Mouse (Mus musculus) thymus, postnatal 0 days (tissue): Measurements from ENCODE around the gene Ccdc70. TPM values are rescaled to one million over a fixed set of nuclear protein-coding genes. Genes with fewer than 3 reads are reported as not detected.
"Not testable (repeated sequence)": the region's sequence is repeated elsewhere in the genome, so short reads cannot be mapped to it uniquely, and the experiment has no call there.

ENCODE experiments used
- DNase-seq: peaks from one replicate; pipeline ENCODE4 v3.0.0-alpha.2; 2015; ENCODE audit warnings: low spot score
- polyA plus RNA-seq: library from polyadenylated mRNA; unstranded; fragments of >200 nt; fragmentation: Nextera tagmentation; extraction: Ambion mirVana; gene quantifications from 2 replicates; pipeline ENCODE4 v1.2.1, GENCODE M21; 2015

Gene Ccdc70
- not detected in 2 replicates for polyA plus RNA-seq

DNA sequence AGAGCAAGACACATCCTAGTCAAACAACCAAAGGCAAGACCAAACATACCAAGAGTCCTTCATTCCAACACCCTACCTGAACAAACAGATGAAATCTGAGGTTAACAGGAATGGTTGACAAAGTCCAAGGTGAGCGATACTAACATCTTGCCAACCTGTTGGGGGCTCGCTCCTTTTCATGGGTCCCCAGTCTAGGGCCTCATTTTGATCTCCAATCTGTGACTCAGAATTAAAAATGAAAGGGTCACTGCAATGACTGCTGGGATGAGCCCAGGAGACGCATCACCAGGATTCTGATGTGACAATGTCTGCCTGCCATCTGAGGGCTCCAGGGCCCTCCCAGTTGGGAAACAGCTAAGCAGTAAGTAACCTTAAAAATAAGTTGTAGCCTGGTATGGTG is at the start of gene Ccdc70:
Ccdc70 (plus strand) TSS at position 301 of the 400 bp plus-strand sequence.
- DNase-seq: no peak

DNA sequence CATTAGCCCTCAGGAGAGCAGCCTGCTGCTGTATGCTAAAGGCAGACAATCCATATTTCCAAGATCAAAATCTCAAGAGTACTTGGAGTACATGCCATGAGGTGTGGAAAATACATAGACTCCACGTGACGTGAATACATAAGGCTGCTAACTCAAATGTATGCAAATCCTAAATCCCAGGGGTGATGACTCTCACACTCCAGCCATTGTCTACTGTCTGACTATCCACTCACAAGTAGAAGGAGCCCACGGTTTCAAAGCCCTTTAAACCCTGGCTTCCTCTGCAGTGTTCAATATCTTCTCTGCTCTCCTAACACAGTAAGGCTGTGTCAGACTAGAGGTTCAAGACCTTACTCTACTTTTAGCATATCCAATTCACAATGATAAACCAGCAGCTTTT is 38.8 kb upstream of the Ccdc70 start:
- not testable (repeated sequence) for DNase-seq

DNA sequence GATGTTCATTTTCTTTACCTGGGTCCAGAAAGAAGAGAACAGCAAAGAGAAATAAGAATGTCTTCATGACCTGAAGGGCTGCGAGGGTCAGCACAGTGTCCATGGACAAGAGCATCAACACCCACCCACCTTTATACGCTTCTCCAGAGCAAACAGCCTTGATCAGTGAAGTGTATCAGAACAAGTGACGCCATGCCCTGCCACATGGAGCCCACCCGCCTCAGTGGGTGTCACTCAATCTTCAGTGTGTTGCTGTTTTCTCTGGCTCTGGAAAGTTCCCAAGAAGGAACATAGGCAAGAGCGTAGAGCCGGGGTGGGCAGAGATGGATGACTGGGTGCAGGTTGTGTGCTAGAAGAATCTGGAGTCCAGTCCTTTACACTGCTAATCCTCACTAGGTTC is 37.0 kb upstream of the Ccdc70 start, which contains the start of gene Defb15:
Defb15 (minus strand) TSS at position 101 of the 400 bp plus-strand sequence.
- DNase-seq: no peak

DNA sequence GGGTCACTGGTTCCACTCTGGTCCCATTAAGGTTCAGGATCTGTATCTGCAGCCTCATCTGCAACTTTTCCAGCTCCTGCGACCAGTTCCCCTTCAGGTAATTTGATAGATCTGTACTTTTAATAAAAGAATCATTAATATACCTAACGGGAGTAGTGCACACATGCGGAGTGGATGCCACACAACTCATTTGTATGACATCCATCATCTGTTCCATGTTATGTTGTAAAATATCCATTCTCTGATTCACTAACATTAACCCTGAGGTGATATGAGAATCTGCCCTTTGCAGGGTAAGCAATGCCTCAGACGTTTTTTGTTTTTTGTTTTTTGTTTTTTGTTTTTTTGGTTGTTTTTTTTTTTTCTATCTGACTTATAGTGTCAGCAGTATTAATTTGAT is 31.5 kb upstream of the Ccdc70 start, which contains the start of gene Defb35:
Defb35 (plus strand) TSS at position 301 of the 400 bp plus-strand sequence.
- not testable (repeated sequence) for DNase-seq

DNA sequence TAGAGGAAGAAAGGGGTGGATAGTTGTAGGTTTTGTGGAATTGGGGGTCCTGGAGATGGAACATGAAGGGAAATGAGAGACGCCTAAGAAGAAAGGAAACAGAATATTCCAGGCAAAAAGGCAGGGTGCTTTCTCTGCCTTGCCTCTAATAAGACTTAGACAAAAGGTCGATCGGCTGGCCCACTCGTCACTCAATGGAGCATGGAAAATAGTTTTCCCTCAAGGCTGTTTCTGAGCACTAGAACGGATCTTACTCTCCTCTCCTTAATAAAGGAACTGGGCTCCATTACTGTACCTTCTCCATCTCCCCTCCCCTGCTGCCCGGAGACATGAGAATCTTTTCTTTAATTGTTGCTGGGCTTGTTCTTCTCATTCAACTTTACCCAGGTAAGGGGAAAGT is 23.1 kb upstream of the Ccdc70 start, which contains the start of gene Defb13:
Defb13 (plus strand) TSS at position 301 of the 400 bp plus-strand sequence.
- DNase-seq: no peak

DNA sequence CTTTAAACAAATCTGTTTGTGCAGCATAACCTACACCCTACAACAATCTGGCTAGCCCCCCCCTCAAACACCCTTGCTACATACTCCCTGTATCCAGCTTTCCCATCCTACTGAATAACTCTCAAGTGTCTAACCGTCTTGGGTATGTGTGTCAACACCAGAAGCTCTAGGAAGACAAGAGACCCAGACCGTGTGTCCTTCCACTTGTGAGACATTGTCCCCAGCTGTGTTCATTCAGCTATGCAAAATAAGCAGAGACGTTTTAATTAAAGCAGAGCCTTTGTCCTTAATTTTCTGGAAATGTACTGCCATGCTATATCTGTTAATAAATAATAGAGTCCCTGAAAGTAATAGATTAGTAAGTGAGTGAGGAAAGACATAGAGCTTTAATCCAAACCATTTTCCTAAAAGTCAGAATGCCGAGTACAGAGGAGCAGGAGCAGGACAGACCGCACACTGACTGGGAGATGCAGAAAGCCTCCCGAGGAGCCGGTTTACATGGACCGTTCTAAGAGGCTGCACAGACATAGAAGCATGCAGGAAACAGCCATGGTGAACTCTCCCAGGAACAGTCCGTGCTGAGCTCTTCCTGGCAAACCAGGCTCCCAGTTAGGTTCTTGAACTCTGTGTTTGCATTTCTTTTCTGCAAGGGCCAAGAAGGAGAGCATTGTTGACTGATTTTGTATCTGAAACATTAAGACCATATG is 22.1 kb upstream of the Ccdc70 start:
- no peak for DNase-seq

DNA sequence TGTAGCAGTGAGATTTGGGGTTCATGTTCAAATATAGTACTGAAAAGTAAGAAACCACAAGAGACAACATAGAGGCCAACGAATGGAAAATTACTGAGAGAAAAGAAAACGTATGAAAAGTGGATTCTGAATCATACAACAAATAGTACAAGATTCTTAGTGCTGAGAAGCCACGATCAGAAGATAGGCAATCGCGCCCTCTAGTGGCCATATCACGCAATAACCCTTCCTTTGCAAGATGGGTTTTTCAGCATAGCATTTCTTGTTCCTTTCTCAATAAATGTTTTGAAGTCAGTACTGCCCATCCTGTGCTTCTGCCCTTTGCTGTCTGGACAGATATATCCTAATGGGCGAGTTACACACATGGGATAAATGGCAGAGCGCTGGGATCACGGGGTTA is 14.3 kb upstream of the Ccdc70 start:
- DNase-seq: peak; percentile 10

DNA sequence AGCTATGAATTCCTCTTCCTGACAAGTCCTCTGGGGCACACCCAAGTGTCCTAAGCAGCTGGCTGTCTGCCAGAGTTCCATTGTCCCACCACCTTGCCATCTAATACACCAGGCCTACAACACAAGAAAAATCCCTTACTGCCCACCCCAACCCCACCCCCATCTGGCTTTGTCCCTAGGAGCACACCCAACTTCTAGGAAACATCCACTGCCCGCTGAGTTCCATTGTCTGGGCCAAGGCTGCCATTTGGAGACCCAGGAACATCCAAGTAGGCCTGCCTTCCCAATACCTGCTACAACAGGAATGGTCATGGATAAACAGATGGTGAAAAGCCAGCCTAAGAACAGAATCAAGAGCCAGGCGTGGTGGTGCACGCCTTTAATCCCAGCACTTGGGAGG is 13.2 kb upstream of the Ccdc70 start:
- no peak for DNase-seq

DNA sequence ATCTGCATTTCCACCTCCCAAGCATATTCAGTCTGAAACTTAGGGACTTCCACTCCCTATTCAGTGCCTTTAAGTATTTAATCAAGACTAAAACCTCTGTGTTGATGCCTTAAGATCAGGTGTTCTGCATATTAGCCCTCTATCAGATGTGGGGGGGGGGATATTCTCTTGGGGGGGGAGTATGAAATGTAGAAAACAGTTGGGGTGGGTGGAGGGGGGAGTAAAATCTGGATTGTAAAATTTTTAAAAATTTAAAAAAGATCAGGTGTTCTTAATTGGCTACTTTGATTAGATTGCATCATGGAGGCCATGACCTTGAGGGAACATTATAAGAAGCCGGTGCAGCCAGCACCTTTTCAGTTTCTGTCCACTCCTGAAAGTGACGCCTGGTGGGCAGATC is 11.2 kb upstream of the Ccdc70 start, which contains the start of gene Fam90a1a:
Fam90a1a (plus strand) TSS at position 301 of the 400 bp plus-strand sequence.
- no peak for DNase-seq

DNA sequence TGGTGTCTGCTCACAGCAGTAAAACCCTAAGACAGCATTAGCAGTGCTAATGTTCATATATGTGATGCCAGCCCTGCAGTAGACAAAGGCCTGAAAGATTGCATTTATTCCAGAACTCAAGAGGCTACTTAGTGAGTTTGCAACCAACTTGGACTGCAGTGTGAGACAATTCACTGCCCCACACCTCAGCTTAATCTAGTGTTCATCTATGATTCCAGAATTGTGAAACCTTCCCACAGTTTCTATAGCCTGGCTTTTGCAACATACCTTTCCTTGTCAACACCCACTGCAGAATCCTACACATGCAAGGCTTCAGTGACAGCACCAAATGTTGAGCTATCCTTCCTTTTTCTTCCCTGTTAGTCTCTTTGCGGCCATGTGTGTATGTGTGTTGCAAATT is 2.9 kb upstream of the Ccdc70 start:
- no peak for DNase-seq

DNA sequence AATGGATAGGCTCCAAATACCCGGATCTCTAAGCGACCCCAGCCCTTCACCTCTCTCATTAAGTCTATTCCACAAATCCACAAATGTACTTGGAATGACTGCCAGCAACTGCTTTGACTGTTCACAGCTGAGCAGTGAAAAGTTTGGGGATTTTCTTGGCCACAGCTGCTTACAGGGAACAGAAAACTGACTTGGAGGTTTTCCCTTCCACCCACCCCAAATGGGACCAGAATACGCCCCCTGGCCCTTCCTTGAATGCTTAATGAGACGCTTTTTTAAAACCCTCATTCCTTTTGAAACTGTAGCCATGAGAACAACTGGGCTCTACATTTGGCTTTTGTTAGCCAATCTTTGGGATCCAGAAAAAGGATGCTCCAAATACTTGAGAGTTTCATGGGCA is 8.6 kb downstream of the Ccdc70 start:
- DNase-seq: no peak

DNA sequence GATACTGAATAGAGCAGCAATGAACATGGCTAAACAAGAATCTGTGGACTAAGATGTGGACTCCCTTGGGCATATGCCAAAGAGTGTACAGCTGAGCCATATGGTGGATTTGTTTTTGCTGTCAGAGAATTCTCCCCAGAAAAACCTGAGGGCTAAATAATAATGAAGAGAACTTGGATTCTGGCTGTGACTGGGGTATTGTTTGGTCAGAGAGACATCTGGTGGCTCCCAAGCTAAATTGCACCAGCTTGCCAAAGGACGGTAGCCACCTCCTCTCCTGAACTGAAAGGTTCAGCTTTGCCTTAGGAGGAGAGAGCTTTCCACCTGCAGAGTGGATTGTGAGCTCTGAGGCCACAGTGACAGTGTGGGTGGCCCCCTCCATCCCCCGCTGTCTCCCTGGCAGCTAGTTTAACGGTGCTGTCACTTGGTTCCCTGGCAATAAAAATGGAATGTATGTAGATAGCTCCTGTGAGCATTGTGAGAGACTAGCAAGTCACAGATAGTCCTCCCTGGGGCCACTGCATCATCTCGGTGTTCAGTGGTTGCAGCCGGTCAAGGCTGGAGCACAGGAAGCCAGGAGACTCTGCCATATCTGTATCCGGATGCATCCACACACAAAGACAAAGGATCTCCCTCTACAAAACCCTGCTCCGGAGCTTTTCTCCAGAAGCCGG is 12.2 kb downstream of the Ccdc70 start:
- DNase-seq: no peak

DNA sequence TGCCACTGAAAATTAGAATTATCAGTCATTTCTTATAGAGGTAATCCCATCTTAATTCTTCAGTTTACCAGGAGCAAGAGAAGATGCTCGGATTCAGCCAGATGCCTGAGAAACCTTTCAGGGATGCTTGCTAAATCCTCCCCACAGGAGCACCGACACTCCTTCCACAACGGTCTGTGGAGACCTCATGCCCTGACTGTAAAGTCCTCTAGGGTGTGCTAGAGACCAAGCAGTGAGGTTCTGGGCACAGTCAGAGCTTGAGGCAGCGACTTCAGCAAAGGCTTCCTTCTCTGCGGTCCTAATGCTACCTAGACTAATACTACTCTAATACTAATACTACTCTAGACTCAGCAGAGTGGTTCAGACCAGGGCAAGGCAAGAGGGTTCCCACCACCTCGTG is 22.6 kb downstream of the Ccdc70 start:
- DNase-seq: peak; percentile 7

DNA sequence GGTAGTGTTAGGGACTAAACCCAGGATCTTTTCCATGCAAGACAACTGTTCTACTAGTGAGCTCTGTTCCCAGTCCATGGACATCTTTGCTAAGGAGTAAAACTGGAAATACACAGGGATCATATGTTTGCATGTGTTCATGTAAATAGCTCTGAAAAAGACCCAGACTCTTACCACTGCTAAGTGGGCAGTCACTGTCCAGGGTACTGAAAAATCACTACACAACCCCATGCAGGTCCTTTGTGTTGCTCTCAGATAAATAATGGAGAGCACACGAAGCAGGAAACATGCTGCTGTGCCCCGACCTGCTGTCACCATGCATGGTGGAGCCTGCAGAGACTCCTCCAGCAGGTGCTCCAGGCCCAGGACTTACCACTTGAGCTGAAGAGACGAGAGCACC is 25.6 kb downstream of the Ccdc70 start:
- no peak for DNase-seq

DNA sequence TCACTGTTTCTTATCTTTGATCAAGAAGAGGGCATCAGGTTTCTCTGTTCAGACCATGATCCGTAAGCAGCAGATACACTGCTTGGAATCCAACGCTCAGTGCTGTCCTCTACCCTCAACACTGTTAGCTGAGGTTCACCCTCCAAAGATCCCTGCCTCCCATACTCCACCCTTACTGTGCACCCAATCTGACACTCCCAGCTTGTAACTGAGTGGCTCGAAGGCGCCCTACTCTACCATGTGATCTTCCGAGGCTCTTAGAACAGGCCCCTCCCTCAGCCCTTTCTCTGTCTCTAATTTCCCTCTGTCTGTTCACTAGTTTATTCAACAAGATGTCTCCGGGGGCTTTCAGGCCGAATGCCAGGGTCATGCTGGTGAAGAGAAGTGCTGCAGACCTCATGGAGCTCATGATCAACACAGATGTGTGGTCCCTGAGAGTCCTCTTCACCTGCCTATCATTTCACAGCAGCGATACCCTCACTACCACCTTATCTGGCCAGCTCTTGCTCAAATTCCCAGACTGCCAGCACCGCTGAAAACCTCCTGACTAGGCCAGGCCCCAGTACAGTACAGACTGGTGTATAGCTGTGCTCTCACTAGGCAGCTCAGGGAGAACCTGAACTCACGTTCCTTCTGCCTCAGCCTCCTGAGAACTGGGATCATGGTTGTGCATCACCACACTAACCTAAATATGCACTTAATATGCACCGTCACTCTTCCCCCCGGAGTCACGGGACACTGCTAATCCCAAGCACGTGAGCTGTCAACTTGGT is 35.4 kb downstream of the Ccdc70 start:
- DNase-seq: no peak

DNA sequence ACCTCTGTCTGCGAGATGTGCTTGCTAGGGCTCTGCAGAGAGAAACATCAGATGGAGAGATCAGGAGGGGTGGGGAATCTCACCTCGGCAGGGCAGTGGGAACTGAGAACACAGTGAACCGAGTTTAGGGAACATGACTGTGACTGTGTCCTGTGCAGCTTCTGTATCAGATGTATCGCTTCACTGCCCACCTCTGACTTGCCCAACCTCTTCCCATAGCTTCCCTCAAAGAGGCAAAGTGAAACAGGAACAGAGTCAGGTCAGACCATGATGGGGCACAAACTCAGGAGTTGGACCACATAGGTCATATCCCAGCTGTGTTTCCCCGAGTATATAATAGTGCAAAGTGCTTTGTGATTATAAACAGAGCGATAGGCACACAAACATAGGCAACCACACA is 36.8 kb downstream of the Ccdc70 start:
- no peak for DNase-seq

DNA sequence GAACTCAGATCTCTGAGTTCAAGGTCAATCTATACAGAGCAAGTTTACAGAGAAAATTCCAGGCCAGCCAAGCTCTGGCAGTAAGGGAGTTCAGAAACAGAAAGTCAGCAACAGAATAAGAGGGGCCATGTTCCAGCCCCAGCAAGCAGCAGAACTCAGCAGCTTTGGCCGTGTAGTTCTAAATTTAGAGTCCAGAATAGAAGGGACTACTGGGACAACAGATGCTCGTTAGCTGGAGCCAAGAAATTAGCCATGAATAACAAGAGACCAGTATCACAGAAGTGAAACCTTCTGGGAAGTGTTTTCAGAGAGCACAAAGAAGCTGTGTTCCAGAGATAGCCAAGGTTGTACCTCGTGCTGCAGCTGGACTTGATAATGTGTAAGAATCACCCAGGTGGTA is 39.8 kb downstream of the Ccdc70 start:
- DNase-seq: no peak

DNA sequence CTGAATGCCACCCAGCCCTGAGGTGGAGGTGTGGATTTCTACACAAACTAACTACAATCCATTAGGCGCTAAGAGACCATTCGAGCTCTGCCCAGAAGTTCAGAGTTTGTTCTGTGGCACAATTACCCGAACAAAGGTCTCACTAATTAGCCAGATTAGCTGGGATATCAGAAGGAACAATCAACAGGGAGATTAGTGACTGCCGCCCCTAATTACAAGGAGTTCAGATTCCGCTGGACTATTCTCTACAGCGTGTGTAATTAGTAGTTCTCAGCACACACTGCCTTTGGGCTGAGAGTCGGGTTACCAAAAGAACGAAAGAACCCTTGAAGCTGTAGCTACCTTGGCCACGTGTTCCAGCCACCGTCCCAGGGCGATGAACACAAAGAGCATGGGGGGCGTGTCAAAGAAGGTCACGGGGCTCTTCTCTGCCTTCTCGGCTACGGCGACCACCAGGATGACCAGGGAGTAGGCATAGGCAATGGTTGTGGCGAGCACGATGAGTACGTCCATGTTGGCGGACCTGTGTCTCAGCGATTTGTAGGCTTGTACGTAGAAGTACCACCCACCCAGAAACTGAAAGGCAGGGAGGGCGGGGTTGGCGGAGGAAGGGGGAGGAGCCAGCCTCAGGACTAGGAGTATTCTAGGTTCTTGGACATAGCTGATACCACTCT is 43.6 kb downstream of the Ccdc70 start:
- no peak for DNase-seq

DNA sequence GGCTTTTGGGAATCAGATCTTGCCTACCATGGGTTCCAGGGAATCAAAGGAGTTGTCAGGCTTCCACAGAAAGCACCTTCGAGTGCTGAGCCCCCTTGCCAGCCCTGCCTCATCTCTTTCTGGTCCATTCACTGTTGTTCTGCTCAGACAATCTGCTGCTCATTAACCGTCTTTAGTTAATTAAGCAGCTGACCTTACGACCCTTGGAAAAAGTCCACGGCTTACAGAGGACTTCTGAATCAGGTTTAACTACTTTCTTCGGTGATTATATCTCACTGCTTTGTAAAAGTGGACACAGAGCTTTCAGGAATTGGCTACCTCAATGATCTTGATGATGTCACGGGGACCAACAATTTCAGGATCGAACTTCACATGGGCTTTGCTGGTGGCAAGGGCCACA is 48.2 kb downstream of the Ccdc70 start:
- no peak for DNase-seq

DNA sequence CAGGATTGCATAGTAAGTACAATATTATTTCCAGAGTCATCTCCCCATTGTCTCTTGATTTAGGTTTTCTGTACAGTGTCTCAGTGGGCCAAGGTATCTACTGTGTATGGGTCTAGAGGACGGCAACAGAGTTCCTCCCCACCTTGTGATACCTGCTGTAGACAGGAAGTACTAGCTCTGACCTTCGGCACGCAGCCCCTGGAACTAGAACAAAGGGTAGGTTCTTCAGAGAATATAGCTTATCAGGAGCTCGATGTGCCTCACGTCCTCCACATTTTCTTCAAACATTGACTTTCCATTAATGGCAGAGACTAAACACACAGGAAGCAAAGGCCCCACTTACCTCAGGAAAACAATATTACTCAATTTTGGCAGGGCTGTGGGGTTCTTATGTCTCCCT is 49.9 kb downstream of the Ccdc70 start:
- no peak for DNase-seq

DNA sequence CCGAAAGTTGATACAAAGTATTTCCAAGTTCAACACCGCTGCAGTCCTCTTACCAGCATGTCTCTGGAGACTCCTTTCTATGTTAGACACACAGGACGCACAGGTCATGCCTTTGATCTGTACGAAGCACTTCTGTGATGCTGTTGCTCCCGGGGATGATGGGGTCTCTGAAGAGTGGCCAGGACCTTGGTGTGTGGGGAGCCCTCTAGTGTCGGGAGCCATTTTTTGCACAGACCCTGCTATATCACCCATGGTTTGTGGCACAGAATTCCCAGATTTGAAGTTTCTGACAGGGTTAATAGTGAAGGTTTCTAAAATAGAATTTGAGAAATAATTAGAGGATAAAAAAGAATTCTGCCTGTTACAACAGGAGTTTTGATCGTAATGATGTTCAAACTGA is 52.7 kb downstream of the Ccdc70 start:
- no peak for DNase-seq
